Mouse (Mus musculus): ENCODE results near the gene Lingo3. TPM values are rescaled to one million over a fixed set of nuclear protein-coding genes. Genes with fewer than 3 reads are reported as not detected.

Gene Lingo3
- polyA plus RNA-seq, 1 experiment: not detected

DNA sequence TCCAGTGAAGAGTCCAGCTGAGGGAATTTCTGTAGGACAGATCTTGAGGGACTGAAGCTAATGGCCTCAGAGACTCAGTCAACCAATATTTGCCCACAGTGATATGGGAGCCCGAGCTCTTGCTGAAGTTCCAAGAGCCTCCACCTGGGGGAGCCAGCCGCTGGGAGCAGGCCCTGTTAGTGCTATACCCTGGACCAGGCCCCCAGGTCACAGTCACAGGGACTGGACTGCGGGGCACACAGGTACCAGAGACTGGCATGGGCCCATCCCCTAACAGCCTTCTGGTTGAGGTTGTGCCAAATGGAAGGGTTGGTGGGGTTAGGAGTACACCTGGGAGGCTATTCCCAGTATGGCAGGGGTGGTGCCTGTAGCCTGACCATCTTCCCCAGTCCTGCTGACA, 37.9 kb downstream of the Lingo3 start:
- no peaks in the 10 kb centered on the region for H3K4me1 ChIP-seq (ENCODE audit: control insufficient read depth, insufficient read depth, low read length)
- 7% methylated on average over 3 of the region's 3 CpGs for WGBS
- no peak overlapping the region for H3K27ac ChIP-seq (ENCODE audit: control insufficient read depth, insufficient read depth, low read depth, low read length, poor library complexity)
- TF ChIP-seq POLR2A (IDR thresholded peaks at IDR 0.05; ENCODE audit: borderline replicate concordance, control insufficient read depth, low read depth, low read length) (no peak), CTCF (IDR thresholded peaks at IDR 0.05; ENCODE audit: control insufficient read depth, insufficient read depth, low read length) (peak; percentile 61)
- no peak overlapping the region for H3K4me3 ChIP-seq (replicated peaks; ENCODE audit: control insufficient read depth, low read depth, low read length)

DNA sequence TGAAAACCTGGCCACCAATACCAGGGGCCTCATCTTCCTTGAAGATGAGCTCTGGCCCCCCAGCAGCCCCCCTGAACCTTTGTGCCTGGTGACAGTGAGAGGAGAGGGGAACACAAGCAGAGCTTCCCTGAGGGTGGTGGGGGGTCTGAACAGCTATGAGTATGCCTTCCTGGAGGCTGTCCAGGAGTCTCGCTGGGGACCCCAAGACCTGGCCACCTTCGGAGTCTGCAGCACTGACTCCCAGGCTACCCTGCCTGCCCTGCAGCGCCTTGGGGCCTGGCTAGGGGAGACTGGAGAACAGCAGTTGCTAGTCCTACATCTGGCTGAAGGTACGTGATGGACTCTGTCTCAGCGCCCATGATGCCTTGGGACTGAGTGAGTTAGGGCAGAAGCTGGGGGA, 38.5 kb downstream of the Lingo3 start:
- no peak for TF ChIP-seq CTCF (IDR thresholded peaks at IDR 0.05; ENCODE audit: control insufficient read depth, insufficient read depth, low read length)
- no peak for TF ChIP-seq POLR2A (IDR thresholded peaks at IDR 0.05; ENCODE audit: borderline replicate concordance, control insufficient read depth, low read depth, low read length)
- 95% methylated on average over 5 of the region's 5 CpGs for WGBS
- no peaks in the 10 kb centered on the region for H3K4me1 ChIP-seq (ENCODE audit: control insufficient read depth, insufficient read depth, low read length)
- no peak overlapping the region for H3K4me3 ChIP-seq (replicated peaks; ENCODE audit: control insufficient read depth, low read depth, low read length)
- H3K27ac ChIP-seq (ENCODE audit: control insufficient read depth, insufficient read depth, low read depth, low read length, poor library complexity): no peak overlapping the region

DNA sequence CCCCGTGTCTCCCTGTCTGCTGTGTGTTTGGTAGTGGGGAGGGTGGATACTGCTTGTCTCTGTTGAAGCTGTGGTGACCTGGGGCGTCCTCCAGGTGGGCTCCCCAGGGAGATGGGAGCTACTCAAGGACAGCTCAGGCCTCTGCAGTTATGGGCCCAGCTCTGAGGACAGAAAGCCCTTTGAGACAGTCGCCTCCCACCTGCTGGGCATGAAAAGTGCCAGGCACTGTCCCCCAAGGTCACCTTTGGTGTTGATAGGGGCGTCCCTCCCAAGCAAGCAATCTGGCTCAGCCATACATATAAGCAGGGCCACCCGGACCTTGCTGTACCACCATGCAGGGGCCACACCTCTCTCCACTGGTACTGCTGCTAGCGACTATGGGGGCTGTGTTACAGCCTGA, 38.9 kb downstream of the Lingo3 start, which contains the start of gene Amh:
Gene Amh (plus strand): TSS at position 328 of the 400 bp plus-strand sequence.
- H3K27ac ChIP-seq (ENCODE audit: control insufficient read depth, insufficient read depth, low read depth, low read length, poor library complexity): no peak within 1 kb of the TSS
- WGBS: 81% methylated on average over 6 of the region's 6 CpGs
- no peak for TF ChIP-seq CTCF (IDR thresholded peaks at IDR 0.05; ENCODE audit: control insufficient read depth, insufficient read depth, low read length)
- TF ChIP-seq POLR2A (IDR thresholded peaks at IDR 0.05; ENCODE audit: borderline replicate concordance, control insufficient read depth, low read depth, low read length): no peak
- no peaks in the 10 kb centered on the region for H3K4me1 ChIP-seq (ENCODE audit: control insufficient read depth, insufficient read depth, low read length)
- no peak within 1 kb of the TSS for H3K4me3 ChIP-seq (replicated peaks; ENCODE audit: control insufficient read depth, low read depth, low read length)

DNA sequence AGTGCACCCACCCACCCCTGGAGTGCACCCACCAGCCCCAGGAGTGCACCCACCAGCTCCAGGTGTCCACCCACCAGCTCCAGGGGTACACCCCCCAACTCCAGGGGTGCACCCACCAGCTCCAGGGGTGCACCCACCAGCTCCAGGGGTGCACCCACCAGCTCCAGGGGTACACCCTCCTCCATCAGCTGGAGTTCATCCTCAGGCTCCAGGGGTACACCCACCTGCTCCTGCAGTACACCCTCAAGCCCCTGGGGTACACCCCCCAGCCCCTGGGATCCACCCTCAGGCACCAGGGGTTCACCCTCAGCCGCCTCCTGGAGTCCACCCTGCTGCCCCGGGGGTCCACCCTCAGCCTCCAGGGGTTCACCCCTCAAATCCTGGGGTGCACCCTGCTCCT, 39.5 kb downstream of the Lingo3 start:
- TF ChIP-seq CTCF (IDR thresholded peaks at IDR 0.05; ENCODE audit: control insufficient read depth, insufficient read depth, low read length) (no peak), POLR2A (IDR thresholded peaks at IDR 0.05; ENCODE audit: borderline replicate concordance, control insufficient read depth, low read depth, low read length) (no peak)
- WGBS: 88% methylated on average over 2 of the region's 2 CpGs
- Histone ChIP-seq H3K4me3 (replicated peaks; ENCODE audit: control insufficient read depth, low read depth, low read length) (no peak overlapping the region), H3K27ac (ENCODE audit: control insufficient read depth, insufficient read depth, low read depth, low read length, poor library complexity) (no peak overlapping the region), H3K4me1 (ENCODE audit: control insufficient read depth, insufficient read depth, low read length) (peaks cover under 1% of the 10 kb centered on the region; the same call in 1 of the 2 replicates)

DNA sequence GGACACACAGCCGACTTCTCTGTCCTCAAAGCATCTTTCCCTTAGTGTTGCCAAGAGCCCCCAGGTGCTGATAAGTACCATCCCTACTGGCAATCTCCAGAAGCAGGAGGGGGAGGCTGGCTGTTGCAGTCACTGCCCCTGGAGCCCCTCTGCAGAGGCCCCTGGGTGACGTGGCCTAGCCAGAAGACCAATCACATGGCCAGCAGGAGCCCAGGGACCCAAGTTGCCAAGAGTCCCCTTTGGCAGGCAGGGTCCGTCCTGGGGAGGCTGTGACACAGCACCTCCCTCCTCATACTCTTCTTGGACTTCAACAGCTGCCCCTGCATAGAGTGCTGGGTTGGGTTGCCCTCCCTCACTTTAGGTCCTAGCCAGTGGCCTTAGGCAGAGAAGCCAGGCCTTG, 40.8 kb downstream of the Lingo3 start:
- H3K4me1 ChIP-seq (ENCODE audit: control insufficient read depth, insufficient read depth, low read length): peaks cover 2% of the 10 kb centered on the region; the same call in 1 of the 2 replicates
- no peak for TF ChIP-seq POLR2A (IDR thresholded peaks at IDR 0.05; ENCODE audit: borderline replicate concordance, control insufficient read depth, low read depth, low read length)
- TF ChIP-seq CTCF (IDR thresholded peaks at IDR 0.05; ENCODE audit: control insufficient read depth, insufficient read depth, low read length): no peak
- WGBS: 87% methylated on average over 3 of the region's 3 CpGs
- no peak overlapping the region for H3K4me3 ChIP-seq (replicated peaks; ENCODE audit: control insufficient read depth, low read depth, low read length)
- no peak overlapping the region for H3K27ac ChIP-seq (ENCODE audit: control insufficient read depth, insufficient read depth, low read depth, low read length, poor library complexity)

DNA sequence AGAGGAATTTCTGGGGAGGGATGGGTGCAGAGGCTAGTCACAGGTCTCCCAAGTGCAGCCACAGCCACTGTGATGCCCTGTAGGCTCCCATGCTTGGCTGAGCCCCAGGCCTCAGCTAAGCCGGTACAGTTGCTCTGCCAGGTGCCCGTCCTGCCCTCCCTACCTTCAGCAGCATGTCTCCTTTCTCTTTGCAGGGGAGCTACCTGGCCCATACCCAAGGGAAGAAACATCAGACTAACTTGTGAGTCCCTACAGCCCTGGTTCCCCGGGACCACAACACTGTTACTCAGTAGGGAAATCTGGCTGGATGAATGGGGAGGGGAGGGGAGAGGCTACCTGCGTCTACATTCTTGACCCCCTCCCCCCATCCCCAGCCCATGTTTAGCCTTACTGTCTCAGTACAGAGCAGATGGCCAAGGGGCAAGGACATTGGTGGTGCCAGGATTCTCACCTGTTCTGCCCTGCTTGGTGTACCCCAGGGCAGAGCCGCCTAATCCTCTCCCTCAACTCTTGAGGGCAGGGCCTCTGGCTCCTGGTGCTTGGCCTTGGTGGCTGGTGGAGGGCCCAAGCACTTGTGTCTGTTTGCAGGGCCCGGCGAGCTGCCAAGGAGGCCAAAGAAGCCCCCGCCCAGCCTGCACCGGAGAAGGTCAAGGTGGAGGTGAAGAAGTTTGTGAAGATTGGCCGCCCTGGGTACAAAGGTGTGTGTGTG, 41.5 kb downstream of the Lingo3 start:
- Histone ChIP-seq H3K4me3 (replicated peaks; ENCODE audit: control insufficient read depth, low read depth, low read length) (no peak overlapping the region), H3K27ac (ENCODE audit: control insufficient read depth, insufficient read depth, low read depth, low read length, poor library complexity) (no peak overlapping the region), H3K4me1 (ENCODE audit: control insufficient read depth, insufficient read depth, low read length) (peaks cover 2% of the 10 kb centered on the region; the same call in 1 of the 2 replicates)
- TF ChIP-seq CTCF (IDR thresholded peaks at IDR 0.05; ENCODE audit: control insufficient read depth, insufficient read depth, low read length) (no peak), POLR2A (IDR thresholded peaks at IDR 0.05; ENCODE audit: borderline replicate concordance, control insufficient read depth, low read depth, low read length) (no peak)
- WGBS: 91% methylated on average over 10 of the region's 10 CpGs

DNA sequence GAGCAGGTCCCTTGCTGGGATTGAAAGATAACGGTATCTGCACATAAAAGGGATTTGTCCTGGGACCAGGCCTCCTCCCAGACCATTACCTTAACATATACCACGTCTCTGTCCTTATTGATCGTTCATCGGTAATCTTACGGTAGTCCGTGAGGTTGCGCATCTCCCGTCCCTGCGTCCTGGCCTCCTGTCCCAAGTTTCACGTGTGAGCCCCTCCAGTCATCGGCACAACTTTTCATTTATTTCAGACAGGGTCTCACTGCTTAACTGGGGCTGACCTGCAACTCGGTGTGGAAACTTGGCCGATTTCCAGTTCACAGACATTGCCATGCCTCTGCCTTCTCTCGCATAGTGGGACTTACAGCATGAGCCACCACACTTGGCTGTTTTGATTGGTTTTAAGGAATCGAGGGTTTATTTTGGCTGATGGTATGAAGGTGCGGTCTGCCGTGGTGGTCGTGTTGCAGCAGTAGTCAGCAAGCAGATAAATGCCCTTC, 44.7 kb downstream of the Lingo3 start:
- 2% methylated on average over 18 of the region's 18 CpGs for WGBS
- TF ChIP-seq CTCF (IDR thresholded peaks at IDR 0.05; ENCODE audit: control insufficient read depth, insufficient read depth, low read length): no peak
- peak overlapping the region; percentile 98 for H3K27ac ChIP-seq (ENCODE audit: control insufficient read depth, insufficient read depth, low read depth, low read length, poor library complexity)
- H3K4me3 ChIP-seq (replicated peaks; ENCODE audit: control insufficient read depth, low read depth, low read length): peak overlapping the region; percentile 78
- peaks cover 2% of the 10 kb centered on the region; the same call in 1 of the 2 replicates for H3K4me1 ChIP-seq (ENCODE audit: control insufficient read depth, insufficient read depth, low read length)

DNA sequence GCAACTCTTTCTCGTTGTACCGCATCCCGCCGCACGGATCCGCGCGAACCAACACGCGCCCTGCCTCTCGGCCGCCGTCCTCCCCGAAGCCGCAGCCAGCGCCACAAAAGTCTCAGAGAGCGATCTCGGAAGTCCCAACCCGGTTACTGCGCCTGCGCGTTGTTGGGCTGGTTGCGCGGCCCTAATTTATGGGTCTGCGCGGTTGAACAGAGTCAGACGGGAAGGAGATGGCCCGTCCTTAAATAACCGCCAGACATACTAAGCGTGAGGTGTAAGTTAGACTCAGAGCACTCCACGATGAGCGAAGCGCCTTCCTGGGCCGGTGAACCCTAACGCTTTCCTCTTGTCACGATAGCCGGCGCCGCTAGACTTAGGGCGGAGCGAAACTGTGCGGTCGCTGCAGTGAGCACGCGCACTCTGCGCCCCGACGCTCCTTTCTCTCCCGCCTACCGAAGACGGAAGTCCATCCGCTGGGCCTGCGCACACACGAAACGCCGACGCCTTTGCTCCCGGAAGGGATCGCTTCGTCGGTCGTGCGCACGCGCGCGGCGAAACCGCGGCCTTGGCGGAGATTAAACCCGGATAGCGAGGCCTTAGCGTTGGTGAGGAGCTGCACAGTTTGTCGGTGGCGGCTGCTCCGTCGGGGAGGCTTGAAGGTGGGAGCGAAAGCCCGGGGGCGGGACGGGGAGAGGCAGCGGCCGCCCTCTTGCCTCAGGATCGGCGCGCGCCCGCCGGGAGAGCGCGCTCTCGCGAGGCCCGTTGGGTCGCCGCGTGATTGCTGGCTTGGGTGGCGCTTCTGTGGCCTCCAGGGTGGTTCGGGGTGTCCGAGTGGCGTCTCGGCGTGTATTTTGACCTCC, 45.5 kb downstream of the Lingo3 start, which contains the start of the genes Sf3a2 and Plekhj1:
Gene Sf3a2 (plus strand): TSS at position 49 of the 857 bp plus-strand sequence.
Gene Plekhj1 (minus strand): TSS at position 477 of the 857 bp plus-strand sequence.
- TF ChIP-seq POLR2A (IDR thresholded peaks at IDR 0.05; ENCODE audit: borderline replicate concordance, control insufficient read depth, low read depth, low read length) (peak; percentile 78), CTCF (IDR thresholded peaks at IDR 0.05; ENCODE audit: control insufficient read depth, insufficient read depth, low read length) (no peak)
- Histone ChIP-seq H3K4me1 (ENCODE audit: control insufficient read depth, insufficient read depth, low read length) (peaks cover 2% of the 10 kb centered on the region; the same call in 1 of the 2 replicates), H3K4me3 (replicated peaks; ENCODE audit: control insufficient read depth, low read depth, low read length) (peak within 1 kb of the TSS; percentile 78), H3K27ac (ENCODE audit: control insufficient read depth, insufficient read depth, low read depth, low read length, poor library complexity) (peak within 1 kb of the TSS; percentile 98)
- under 1% methylated on average over 104 of the region's 104 CpGs for WGBS
